Mouse (Mus musculus) lung, adult 2 months (tissue): ENCODE measurements at regions not wholly inside any gene's neighbourhood (a gene's known extent, or its start where the extent isn't known, plus 50 kb on each side); places are given as distances from the start of the nearest gene placed in this dataset.

ENCODE experiments used
- CTCF ChIP-seq: fragments of 200-500 bp; IDR thresholded peaks from 2 replicates; pipeline ENCODE4 v1.5.1; 2011; ENCODE audit warnings: mild to moderate bottlenecking, low read length, control low read depth; ENCODE audit not compliant: insufficient read depth
- POLR2A ChIP-seq: fragments of 200-500 bp; IDR thresholded peaks from 2 replicates; pipeline ENCODE4 v1.6.1; 2011; ENCODE audit warnings: low read depth, mild to moderate bottlenecking, control low read depth, low read length, borderline replicate concordance; ENCODE audit errors: extremely low read depth

- TF ChIP-seq CTCF (no peak), POLR2A (no peak)
Measured at GRCm38 (mm10) chr9:61056731-61057270, 262.5 kb downstream of the Uaca start.
